Mouse (Mus musculus) heart, embryonic 12.5 days (tissue): ENCODE data around the gene Hnrnpm. TPM values are rescaled to one million over a fixed set of nuclear protein-coding genes. Genes with fewer than 3 reads are reported as not detected.
"Not testable (repeated sequence)": the region's sequence is repeated elsewhere in the genome, so short reads cannot be mapped to it uniquely, and the experiment has no call there.

Experiments used
- ATAC-seq: fragments of 200-750 bp; cut with Nextera tagmentation; 2 replicates; pipeline ENCODE4 v1.8.0; 2017; ENCODE audit warnings: moderate TSS enrichment, moderate library complexity; ENCODE audit not compliant: insufficient number of reproducible peaks, low FRiP score
- H3K27ac ChIP-seq: fragments of 300-500 bp; sonication (generic); 2 replicates; pipeline ENCODE4 v1.5.1; 2016; ENCODE audit warnings: mild to moderate bottlenecking, moderate library complexity; ENCODE audit not compliant: poor library complexity, severe bottlenecking
- H3K27me3 ChIP-seq: fragments of 300-500 bp; sonication (generic); replicated peaks from 2 replicates; pipeline ENCODE4 v1.6.1; 2016; ENCODE audit warnings: mild to moderate bottlenecking, moderate library complexity
- H3K36me3 ChIP-seq: fragments of 300-500 bp; sonication (generic); 2 replicates; pipeline ENCODE4 v1.6.1; 2016; ENCODE audit warnings: mild to moderate bottlenecking, moderate library complexity
- H3K4me1 ChIP-seq: fragments of 300-500 bp; sonication (generic); replicated peaks from 2 replicates; pipeline ENCODE4 v1.6.1; 2016; ENCODE audit warnings: mild to moderate bottlenecking
- H3K4me2 ChIP-seq: fragments of 300-500 bp; sonication (generic); 2 replicates; pipeline ENCODE4 v1.6.1; 2016; ENCODE audit warnings: mild to moderate bottlenecking, moderate library complexity
- H3K4me3 ChIP-seq: fragments of 300-500 bp; sonication (generic); 2 replicates; pipeline ENCODE4 v1.5.1; 2016; ENCODE audit warnings: mild to moderate bottlenecking
- H3K9ac ChIP-seq: fragments of 300-500 bp; sonication (generic); 2 replicates; pipeline ENCODE4 v1.6.1; 2016; ENCODE audit warnings: mild to moderate bottlenecking, moderate library complexity
- H3K9me3 ChIP-seq: fragments of 300-500 bp; sonication (generic); replicated peaks from 2 replicates; pipeline ENCODE4 v1.6.1; 2016; ENCODE audit warnings: mild to moderate bottlenecking, moderate library complexity
- WGBS: fragments of 180-500 bp; shearing (Covaris S2); methylation state at CpG from one replicate; pipeline ENCODE4 v1.1.7; 2016; 5-methylcytosine and 5-hydroxymethylcytosine counted together
- polyA plus RNA-seq: library from polyadenylated mRNA; unstranded; fragments of >200 nt; fragmentation: Nextera tagmentation; extraction: Ambion mirVana; gene quantifications from 2 replicates; pipeline ENCODE4 v1.2.1, GENCODE M21; 2016

Hnrnpm gene
- 257 and 259 TPM in 2 replicates for polyA plus RNA-seq

DNA sequence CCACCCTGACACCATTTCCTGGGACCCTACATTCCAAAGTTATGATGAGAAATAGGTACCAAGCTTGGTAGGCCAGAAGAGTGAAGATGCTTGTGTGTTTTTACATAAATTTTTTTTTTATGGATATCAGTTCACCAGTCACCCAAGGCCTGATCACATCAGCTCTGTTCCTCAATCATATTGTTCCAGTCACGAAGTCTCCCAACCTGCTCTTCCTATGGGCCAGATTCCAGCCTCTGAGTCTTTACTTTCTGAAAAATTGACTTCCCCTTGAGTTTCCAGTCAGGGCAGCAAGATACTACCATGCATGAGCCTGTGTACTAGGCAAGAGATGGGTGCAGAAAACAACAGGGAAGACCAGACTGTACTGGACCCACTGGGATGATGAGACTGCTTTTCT is at the start of gene Hnrnpm:
Hnrnpm (minus strand) TSS at position 101 of the 400 bp plus-strand sequence.
- Histone ChIP-seq H3K9ac (peak within 1 kb of the TSS; percentile 85), H3K36me3 (peaks cover 15% of the 10 kb centered on the region), H3K4me3 (peak within 1 kb of the TSS; percentile 85), H3K4me2 (peak within 1 kb of the TSS; percentile 91), H3K9me3 (no peaks in the 10 kb centered on the region), H3K4me1 (peaks cover 28% of the 10 kb centered on the region), H3K27me3 (no peaks in the 10 kb centered on the region), H3K27ac (peak within 1 kb of the TSS; percentile 30; the same call in 1 of the 2 replicates)
- 94% methylated on average over 1 of the region's 1 CpGs for WGBS
- ATAC-seq = no peak

- ATAC-seq, H3K9me3 ChIP-seq, H3K4me2 ChIP-seq, H3K27me3 ChIP-seq, H3K36me3 ChIP-seq, H3K9ac ChIP-seq, H3K4me3 ChIP-seq, H3K4me1 ChIP-seq, H3K27ac ChIP-seq: not testable (repeated sequence)
- WGBS = 45% methylated on average over 10 of the region's 10 CpGs
Observed at GRCm38 (mm10) chr17:33733526-33733925, 46.9 kb upstream of the Hnrnpm start.

GRCm38 (mm10) chr17:33732556-33733083 is 46.0 kb upstream of the Hnrnpm start:
- ATAC-seq, H3K4me3 ChIP-seq, H3K27me3 ChIP-seq, H3K4me1 ChIP-seq, H3K4me2 ChIP-seq, H3K27ac ChIP-seq, H3K9ac ChIP-seq, H3K36me3 ChIP-seq, H3K9me3 ChIP-seq: not testable (repeated sequence)
- WGBS = 53% methylated on average over 9 of the region's 9 CpGs

GRCm38 (mm10) chr17:33729215-33729614 is 42.6 kb upstream of the Hnrnpm start:
- WGBS = 73% methylated on average over 2 of the region's 2 CpGs
- no peak overlapping the region for H3K9ac ChIP-seq
- H3K27ac ChIP-seq = no peak overlapping the region
- 0 out of 2 replicates have a peak, but pooled peaks cover 5% of the 10 kb centered on the region for H3K4me1 ChIP-seq
- ATAC-seq = no peak
- H3K36me3 ChIP-seq = no peaks in the 10 kb centered on the region
- no peaks in the 10 kb centered on the region for H3K9me3 ChIP-seq
- no peak overlapping the region for H3K4me2 ChIP-seq
- no peaks in the 10 kb centered on the region for H3K27me3 ChIP-seq
- H3K4me3 ChIP-seq = no peak overlapping the region

DNA sequence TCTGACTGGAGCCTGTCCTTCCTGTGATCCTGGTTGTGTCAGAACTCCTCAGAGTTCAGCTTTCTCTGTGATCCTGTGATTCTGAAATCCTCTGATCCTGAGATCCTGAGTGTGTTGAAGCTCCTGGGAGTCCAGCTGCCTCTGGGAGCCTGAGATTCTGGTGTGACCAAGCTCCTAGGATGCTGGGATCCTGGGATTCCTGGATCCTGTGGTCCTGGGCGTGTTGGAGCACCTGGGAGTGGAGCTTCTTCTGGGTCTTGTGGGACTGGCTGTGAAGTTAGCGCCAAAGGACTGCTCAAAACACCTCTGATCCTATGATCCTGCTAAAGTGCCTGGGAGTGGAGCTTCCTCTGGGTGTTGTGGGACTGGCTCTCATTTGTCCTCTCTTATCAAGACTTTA is 41.7 kb upstream of the Hnrnpm start:
- H3K4me2 ChIP-seq = no peak overlapping the region
- WGBS = 76% methylated on average over 2 of the region's 2 CpGs
- H3K4me1 ChIP-seq = 0 out of 2 replicates have a peak, but pooled peaks cover 5% of the 10 kb centered on the region
- no peaks in the 10 kb centered on the region for H3K9me3 ChIP-seq
- H3K36me3 ChIP-seq = no peaks in the 10 kb centered on the region
- H3K27me3 ChIP-seq = no peaks in the 10 kb centered on the region
- no peak overlapping the region for H3K27ac ChIP-seq
- ATAC-seq = no peak
- no peak overlapping the region for H3K4me3 ChIP-seq
- no peak overlapping the region for H3K9ac ChIP-seq

DNA sequence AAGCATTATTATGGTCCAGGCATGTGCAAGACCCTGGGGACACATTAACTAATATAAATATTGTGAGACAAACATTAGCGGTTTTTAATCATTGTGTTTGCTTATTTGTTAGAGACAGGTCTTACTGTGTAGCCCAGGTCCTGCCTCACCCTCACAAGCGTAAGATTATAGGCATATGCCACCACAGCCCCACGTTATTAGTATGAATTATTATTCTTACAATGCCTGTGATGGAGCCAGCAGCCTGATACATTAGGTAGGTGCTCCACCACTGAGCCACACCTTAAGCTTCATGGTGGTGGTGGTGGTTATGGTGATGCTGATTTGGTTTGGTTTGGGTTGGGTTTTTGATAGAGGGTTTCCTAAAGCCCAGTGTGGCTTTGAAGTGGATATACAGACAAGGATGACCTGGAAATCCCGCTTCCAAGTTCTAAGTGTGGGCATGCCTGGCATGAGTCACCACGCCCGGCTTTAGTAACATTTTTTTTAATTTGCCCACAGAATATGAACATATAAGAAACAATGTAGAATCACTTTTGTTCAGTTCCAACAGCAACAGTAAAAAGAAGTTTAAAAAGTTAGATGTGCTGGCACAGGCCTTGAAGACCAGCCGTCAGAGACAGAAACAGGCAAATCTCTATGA is 33.2 kb upstream of the Hnrnpm start:
- H3K4me3 ChIP-seq = no peak overlapping the region
- H3K9me3 ChIP-seq = no peaks in the 10 kb centered on the region
- WGBS = 90% methylated on average over 7 of the region's 7 CpGs
- H3K36me3 ChIP-seq = 0 out of 2 replicates have a peak, but pooled peaks cover 4% of the 10 kb centered on the region
- H3K4me1 ChIP-seq = 0 out of 2 replicates have a peak, but pooled peaks cover 4% of the 10 kb centered on the region
- H3K27ac ChIP-seq = no peak overlapping the region
- no peaks in the 10 kb centered on the region for H3K27me3 ChIP-seq
- ATAC-seq = no peak
- no peak overlapping the region for H3K4me2 ChIP-seq
- H3K9ac ChIP-seq = no peak overlapping the region

DNA sequence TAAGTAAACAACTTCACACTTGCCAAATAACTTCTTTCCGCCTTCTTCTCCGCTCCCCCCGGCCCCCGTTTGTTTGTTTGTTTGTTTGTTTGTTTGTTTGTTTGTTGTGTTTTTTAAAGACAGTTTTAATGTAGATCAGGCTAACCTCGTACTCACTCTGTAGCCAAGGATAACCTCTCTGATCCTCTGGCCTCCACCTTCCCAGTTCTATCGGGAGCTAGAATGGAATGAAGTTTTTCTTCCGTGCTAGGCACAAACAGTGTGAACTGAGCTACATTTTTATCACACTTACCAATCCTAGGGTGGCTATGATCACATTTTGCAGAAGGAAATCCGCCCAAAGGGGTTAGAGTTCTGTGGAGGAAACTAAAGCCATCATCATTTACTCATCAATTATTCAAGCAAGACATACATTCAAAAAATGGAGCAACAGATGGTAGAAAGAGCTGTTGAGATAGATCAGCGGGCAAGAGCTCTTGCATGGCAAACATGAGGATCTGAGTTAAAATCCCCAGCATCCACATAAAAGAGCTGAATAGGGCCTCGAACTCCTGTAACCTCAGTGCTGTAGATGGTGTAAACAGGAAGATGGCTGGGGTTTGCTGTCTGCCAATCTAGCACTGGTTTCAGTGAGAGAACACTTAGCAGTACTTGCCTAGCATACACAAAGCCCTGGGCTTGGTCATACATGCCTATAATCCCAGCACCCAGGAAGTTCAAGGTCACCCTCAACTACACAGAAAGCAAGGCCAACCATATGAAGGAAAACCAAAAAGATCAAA is 32.5 kb upstream of the Hnrnpm start:
- Histone ChIP-seq H3K4me2 (peak overlapping the region; percentile 77), H3K27me3 (no peaks in the 10 kb centered on the region), H3K9me3 (no peaks in the 10 kb centered on the region), H3K4me3 (peak overlapping the region; percentile 87), H3K9ac (no peak overlapping the region), H3K4me1 (0 out of 2 replicates have a peak, but pooled peaks cover 4% of the 10 kb centered on the region), H3K27ac (no peak overlapping the region), H3K36me3 (0 out of 2 replicates have a peak, but pooled peaks cover 4% of the 10 kb centered on the region)
- no peak for ATAC-seq
- WGBS = 48% methylated on average over 10 of the region's 10 CpGs

- H3K4me2 ChIP-seq = peak within 1 kb of the TSS; percentile 77
- H3K4me1 ChIP-seq = 0 out of 2 replicates have a peak, but pooled peaks cover 8% of the 10 kb centered on the region
- peak within 1 kb of the TSS; percentile 87 for H3K4me3 ChIP-seq
- 0 out of 2 replicates have a peak, but pooled peaks cover 4% of the 10 kb centered on the region for H3K36me3 ChIP-seq
- WGBS = under 1% methylated on average over 46 of the region's 46 CpGs
- peak; percentile 99 for ATAC-seq
- no peaks in the 10 kb centered on the region for H3K27me3 ChIP-seq
- H3K9me3 ChIP-seq = no peaks in the 10 kb centered on the region
- peak within 1 kb of the TSS; percentile 40; the same call in 1 of the 2 replicates for H3K27ac ChIP-seq
- H3K9ac ChIP-seq = peak within 1 kb of the TSS; percentile 87
Observed at GRCm38 (mm10) chr17:33718384-33718881, 31.8 kb upstream of the Hnrnpm start, which contains the start of gene March2. TSS of gene March2 (minus strand) at chr17:33718670.

DNA sequence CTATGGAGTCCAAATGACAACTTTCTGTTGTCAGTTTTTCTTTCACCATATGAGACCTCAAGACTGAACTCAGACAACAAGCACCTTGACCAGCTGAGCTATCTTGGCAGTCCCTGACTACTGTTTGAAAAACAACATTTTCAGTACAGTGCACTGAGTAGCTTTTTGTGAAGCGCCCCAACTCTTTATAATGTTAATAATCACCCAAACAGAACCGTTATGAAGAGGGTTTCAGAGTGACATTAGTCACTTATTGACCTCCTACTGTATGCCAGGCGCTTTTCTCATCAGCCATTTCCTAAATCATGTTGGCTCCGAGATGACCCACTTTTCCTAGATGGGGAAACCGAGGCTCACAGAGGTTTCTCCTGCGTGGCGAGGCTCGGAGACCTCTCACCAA is 31.3 kb upstream of the Hnrnpm start:
- peak overlapping the region; percentile 40; the same call in 1 of the 2 replicates for H3K27ac ChIP-seq
- no peak for ATAC-seq
- H3K36me3 ChIP-seq = 0 out of 2 replicates have a peak, but pooled peaks cover 4% of the 10 kb centered on the region
- 8% methylated on average over 8 of the region's 8 CpGs for WGBS
- peaks cover 12% of the 10 kb centered on the region; the same call in 1 of the 2 replicates for H3K4me1 ChIP-seq
- H3K9ac ChIP-seq = peak overlapping the region; percentile 87
- H3K27me3 ChIP-seq = no peaks in the 10 kb centered on the region
- H3K4me2 ChIP-seq = peak overlapping the region; percentile 77
- no peaks in the 10 kb centered on the region for H3K9me3 ChIP-seq
- H3K4me3 ChIP-seq = peak overlapping the region; percentile 87

DNA sequence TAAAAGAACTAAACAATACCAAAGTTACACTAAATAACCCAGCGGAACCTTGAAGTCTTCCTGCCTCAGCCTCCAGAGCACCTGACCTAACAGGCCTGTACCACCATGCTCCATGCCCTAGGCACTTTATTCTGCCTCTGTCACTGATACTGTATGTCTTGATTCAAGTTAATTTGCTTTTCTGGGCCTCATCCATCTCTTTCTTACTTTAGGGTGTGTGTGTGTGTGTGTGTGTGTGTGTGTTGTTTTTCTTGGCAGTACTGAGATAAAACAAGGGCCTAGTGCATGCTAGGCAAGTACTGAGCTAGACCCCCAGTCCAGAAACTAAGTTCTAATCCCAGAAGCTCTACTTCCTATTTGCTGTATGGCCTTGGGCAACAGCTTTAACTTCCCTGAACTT is 30.6 kb upstream of the Hnrnpm start:
- Histone ChIP-seq H3K9ac (peak overlapping the region; percentile 30; the same call in 1 of the 2 replicates), H3K9me3 (no peaks in the 10 kb centered on the region)
- WGBS = 91% methylated on average over 1 of the region's 1 CpGs

More for the DNA sequence above, 30.6 kb upstream of the Hnrnpm start:
- Histone ChIP-seq H3K4me1 (peaks cover 12% of the 10 kb centered on the region; the same call in 1 of the 2 replicates), H3K4me3 (peak overlapping the region; percentile 87), H3K4me2 (peak overlapping the region; percentile 77), H3K27me3 (no peaks in the 10 kb centered on the region), H3K36me3 (0 out of 2 replicates have a peak, but pooled peaks cover 4% of the 10 kb centered on the region), H3K27ac (no peak overlapping the region)
- no peak for ATAC-seq
